Mouse (Mus musculus) MEL (cell line): ENCODE data around the gene Trim68.

Experiments used
- CTCF ChIP-seq, 3 experiments: IDR thresholded peaks in 2 of 3; conservative IDR thresholded peaks in 1 of 3; 2 replicates each; pipeline ENCODE4 v1.5.1; 2011 to 2012; ENCODE audit warnings: low read length in 3 of 3, low read depth in 2 of 3, mild to moderate bottlenecking in 2 of 3, improper control_type of control experiment in 1 of 3, inconsistent platforms in 1 of 3, mixed read lengths in 1 of 3, moderate library complexity in 1 of 3; ENCODE audit not compliant: control insufficient read depth in 1 of 3, insufficient read depth in 1 of 3, poor library complexity in 1 of 3, severe bottlenecking in 1 of 3
- EP300 ChIP-seq, 2 experiments: IDR thresholded peaks; 2 replicates each; pipeline ENCODE4 v1.6.1; 2011; ENCODE audit warnings: improper control_type of control experiment in 2 of 2, low read length in 2 of 2, low read depth in 1 of 2, mild to moderate bottlenecking in 1 of 2
- GABPA ChIP-seq: IDR thresholded peaks from 2 replicates; pipeline ENCODE4 v1.6.1; 2012; ENCODE audit warnings: low read depth, mild to moderate bottlenecking, inconsistent platforms, low read length, improper control_type of control experiment, moderate library complexity
- MEF2A ChIP-seq: IDR thresholded peaks from 2 replicates; pipeline ENCODE4 v1.6.1; 2014; ENCODE audit warnings: low read depth, mild to moderate bottlenecking, inconsistent platforms, low read length, improper control_type of control experiment; ENCODE audit not compliant: poor library complexity, insufficient replicate concordance, severe bottlenecking; ENCODE audit errors: extremely low read depth
- POLR2A ChIP-seq, 2 experiments: IDR thresholded peaks; 2 replicates each; pipeline ENCODE4 v1.6.1; 2011 to 2012; ENCODE audit warnings: low read length in 2 of 2, mild to moderate bottlenecking in 2 of 2, control low read depth in 1 of 2, improper control_type of control experiment in 1 of 2, low read depth in 1 of 2, moderate library complexity in 1 of 2; ENCODE audit not compliant: control insufficient read depth in 1 of 2, insufficient read depth in 1 of 2, poor library complexity in 1 of 2
- SMC3 ChIP-seq: IDR thresholded peaks from 2 replicates; pipeline ENCODE4 v1.6.1; 2011; ENCODE audit warnings: low read depth, low read length, improper control_type of control experiment
- TAL1 ChIP-seq: IDR thresholded peaks from 2 replicates; pipeline ENCODE4 v1.6.1; 2012; ENCODE audit warnings: mild to moderate bottlenecking, inconsistent platforms, low read length, moderate library complexity, mixed read lengths
- USF2 ChIP-seq, 2 experiments: IDR thresholded peaks; 2 replicates each; pipeline ENCODE4 v1.6.1; 2011 to 2012; ENCODE audit warnings: improper control_type of control experiment in 2 of 2, low read length in 2 of 2, borderline replicate concordance in 1 of 2, inconsistent platforms in 1 of 2, low read depth in 1 of 2, mild to moderate bottlenecking in 1 of 2; ENCODE audit not compliant: insufficient read depth in 1 of 2

- no peak for TF ChIP-seq MEF2A
- no peak for TF ChIP-seq POLR2A (IDR thresholded peaks at IDR 0.05; ENCODE audit: control insufficient read depth in 1 of 2, insufficient read depth in 1 of 2, low read depth in 1 of 2, low read length in 2 of 2, poor library complexity in 1 of 2)
- no peak for TF ChIP-seq CTCF (IDR thresholded peaks at IDR 0.05 in 2 of 3, conservative IDR thresholded peaks at IDR 0.05 in 1 of 3; ENCODE audit: control insufficient read depth in 1 of 3, insufficient read depth in 1 of 3, low read depth in 2 of 3, low read length in 3 of 3, poor library complexity in 1 of 3, severe bottlenecking in 1 of 3)
- TF ChIP-seq GABPA, result no peak
- no peak for TF ChIP-seq USF2 (IDR thresholded peaks at IDR 0.05; ENCODE audit: borderline replicate concordance in 1 of 2, insufficient read depth in 1 of 2, low read depth in 1 of 2, low read length in 2 of 2)
- TF ChIP-seq SMC3, result no peak
- TF ChIP-seq EP300 (IDR thresholded peaks at IDR 0.05; ENCODE audit: low read depth in 1 of 2, low read length in 2 of 2), result no peak
- TF ChIP-seq TAL1, result no peak
These were observed 22.5 kb downstream of the Trim68 start, which contains the start of gene Olfr556 for GRCm38 (mm10) chr7:102664599-102664998.
